Mouse (Mus musculus) ES-Bruce4 (cell line): ENCODE data around the gene Stk39.

Experiments
- CTCF ChIP-seq: IDR thresholded peaks from one replicate; pipeline ENCODE4 v1.8.1; 2011; ENCODE audit warnings: low read depth, low read length
- EP300 ChIP-seq: IDR thresholded peaks from 2 replicates; pipeline ENCODE4 v1.6.1; 2011; ENCODE audit warnings: low read depth, low read length; ENCODE audit not compliant: insufficient read depth
- POLR2A ChIP-seq: IDR thresholded peaks from one replicate; pipeline ENCODE4 v1.8.1; 2011; ENCODE audit warnings: low read length; ENCODE audit not compliant: insufficient read depth

DNA sequence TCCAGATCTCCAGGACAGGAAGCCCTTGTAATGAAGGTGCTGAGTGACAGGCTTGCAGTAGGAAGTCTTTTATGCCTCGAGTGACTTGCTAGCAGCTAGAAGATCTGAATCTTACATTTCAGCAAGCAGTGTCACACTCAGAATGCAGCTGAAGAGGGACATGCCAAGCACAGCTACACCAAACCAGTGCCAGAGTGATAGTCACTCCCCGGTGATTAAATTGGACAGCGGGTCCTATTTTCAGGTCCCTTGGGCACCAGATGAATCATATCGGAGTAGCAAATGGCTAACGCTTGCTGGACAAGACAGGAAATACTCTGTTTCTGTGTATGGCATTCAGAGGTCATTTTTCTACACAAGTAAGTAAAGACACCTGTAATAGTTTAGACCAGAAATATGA lies 207.2 kb downstream of the Stk39 start:
- TF ChIP-seq POLR2A = no peak
- no peak for TF ChIP-seq CTCF
- TF ChIP-seq EP300 = no peak
